Mouse (Mus musculus) ovary, adult 18-20 months (tissue): ENCODE measurements around the gene Cab39l.

Experiments
- DNase-seq: peaks from one replicate; pipeline ENCODE4 v3.0.0; 2022; ENCODE audit warnings: low spot score, mixed read lengths

Cab39l gene

GRCm38 (mm10) chr14:59630096-59630495 lies 189.3 kb downstream of the Cab39l start:
- DNase-seq: no peak

GRCm38 (mm10) chr14:59632067-59632466 lies 191.3 kb downstream of the Cab39l start:
- no peak for DNase-seq

GRCm38 (mm10) chr14:59633295-59633898 lies 192.6 kb downstream of the Cab39l start:
- DNase-seq: no peak

GRCm38 (mm10) chr14:59633988-59634387 lies 193.2 kb downstream of the Cab39l start:
- DNase-seq: no peak
